Mouse (Mus musculus) forebrain, embryonic 11.5 days (tissue): ENCODE results near the gene Plcl2. TPM values are rescaled to one million over a fixed set of nuclear protein-coding genes. Genes with fewer than 3 reads are reported as not detected.
A peak's percentile ranks its signal among the peaks of the same experiment; 100 is the strongest.

Experiments
- ATAC-seq: fragments of 200-750 bp; cut with Nextera tagmentation; replicated peaks from 2 replicates; pipeline ENCODE4 v1.8.0; 2017; ENCODE audit warnings: moderate TSS enrichment; ENCODE audit not compliant: low FRiP score
- DNase-seq: peaks from one replicate; pipeline ENCODE4 v3.0.0-alpha.2; 2017; ENCODE audit warnings: low spot score
- H3K27ac ChIP-seq: fragments of 300-500 bp; sonication (generic); 2 replicates; pipeline ENCODE4 v1.5.1; 2014; ENCODE audit warnings: low read depth, low read length
- H3K27me3 ChIP-seq: fragments of 300-500 bp; sonication (generic); 2 replicates; pipeline ENCODE4 v1.6.1; 2014; ENCODE audit warnings: mild to moderate bottlenecking, low read length, mixed read lengths; ENCODE audit not compliant: control insufficient read depth, insufficient read depth
- H3K36me3 ChIP-seq: fragments of 300-500 bp; sonication (generic); 2 replicates; pipeline ENCODE4 v1.6.1; 2014; ENCODE audit warnings: mild to moderate bottlenecking, low read length, moderate library complexity, mixed read lengths; ENCODE audit not compliant: control insufficient read depth, insufficient read depth
- H3K4me1 ChIP-seq: fragments of 300-500 bp; sonication (generic); replicated peaks from 2 replicates; pipeline ENCODE4 v1.6.1; 2014; ENCODE audit warnings: low read length, mixed read lengths; ENCODE audit not compliant: control insufficient read depth, insufficient read depth
- H3K4me2 ChIP-seq: fragments of 300-500 bp; sonication (generic); 2 replicates; pipeline ENCODE4 v1.6.1; 2014; ENCODE audit warnings: low read depth, mild to moderate bottlenecking, low read length, moderate library complexity, mixed read lengths; ENCODE audit not compliant: severe bottlenecking
- H3K4me3 ChIP-seq: fragments of 300-500 bp; sonication (generic); 2 replicates; pipeline ENCODE4 v1.5.1; 2014; ENCODE audit warnings: low read depth, low read length
- H3K9ac ChIP-seq: fragments of 300-500 bp; sonication (generic); 2 replicates; pipeline ENCODE4 v1.6.1; 2014; ENCODE audit warnings: low read length
- H3K9me3 ChIP-seq: fragments of 300-500 bp; sonication (generic); 2 replicates; pipeline ENCODE4 v1.6.1; 2016; ENCODE audit warnings: low read length, mixed read lengths; ENCODE audit not compliant: control insufficient read depth
- WGBS: fragments of 180-500 bp; shearing (Covaris S2); extraction: QIAGEN DNeasy Blood & Tissue Kit; methylation state at CpG from one replicate; pipeline ENCODE4 v1.1.7; 2014; 5-methylcytosine and 5-hydroxymethylcytosine counted together
- polyA plus RNA-seq: library from polyadenylated mRNA; unstranded; fragments of >200 nt; fragmentation: Nextera tagmentation; extraction: Ambion mirVana; gene quantifications from 2 replicates; pipeline ENCODE4 v1.2.1, GENCODE M21; 2014

Gene Plcl2
- 7.6 and 7.7 TPM in 2 replicates for polyA plus RNA-seq

DNA sequence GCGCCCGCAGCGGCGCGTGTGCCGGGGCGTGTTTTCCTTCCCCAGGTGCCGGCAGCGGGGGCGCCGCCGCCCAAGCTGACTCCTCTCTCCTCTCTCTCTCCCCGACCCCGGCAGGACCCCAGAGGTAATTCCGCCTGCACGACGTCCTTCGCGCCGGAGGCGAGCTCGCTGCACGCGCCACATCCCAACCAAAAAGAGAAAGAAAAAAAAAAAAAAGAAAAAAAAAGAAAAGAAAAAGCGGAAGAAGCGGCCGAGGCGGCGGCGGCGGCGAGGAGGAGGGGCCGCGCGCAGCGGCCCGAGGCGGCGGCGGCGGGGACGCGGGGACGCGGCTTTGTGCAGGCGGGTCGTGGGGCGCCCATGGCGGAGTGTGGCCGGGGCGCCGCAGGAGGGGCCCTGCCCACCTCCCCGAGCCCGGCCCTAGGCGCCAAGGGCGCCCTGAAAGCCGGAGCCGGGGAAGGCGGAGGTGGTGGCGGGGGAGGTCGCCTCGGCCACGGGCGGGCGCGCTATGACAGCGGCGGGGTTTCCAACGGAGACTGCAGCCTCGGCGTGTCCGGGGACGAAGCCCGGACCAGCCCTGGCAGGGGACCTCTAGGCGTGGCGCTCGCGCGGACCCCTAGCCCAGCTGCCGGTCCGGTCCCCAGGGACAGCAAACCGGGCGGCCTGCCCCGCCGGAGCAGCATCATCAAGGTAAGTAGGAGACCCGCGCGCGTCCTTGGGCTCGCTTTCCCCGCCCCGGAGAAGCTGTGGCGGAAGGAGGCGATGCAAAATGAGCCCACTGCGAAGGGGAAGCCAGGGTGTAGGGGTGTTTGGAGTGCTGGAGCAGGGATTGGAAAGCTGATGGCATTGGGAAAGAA lies at the start of gene Plcl2:
TSS of gene Plcl2 (plus strand) at position 153 of the 854 bp plus-strand sequence.
- H3K36me3 ChIP-seq: no peaks in the 10 kb centered on the region
- under 1% methylated on average over 80 of the region's 95 CpGs for WGBS
- no peaks in the 10 kb centered on the region for H3K27me3 ChIP-seq
- peak within 1 kb of the TSS; percentile 82 for H3K4me3 ChIP-seq
- DNase-seq (peak; percentile 82), ATAC-seq (peak; percentile 74)
- H3K4me1 ChIP-seq: no peaks in the 10 kb centered on the region
- peak within 1 kb of the TSS; percentile 93 for H3K9ac ChIP-seq
- peak within 1 kb of the TSS; percentile 62 for H3K4me2 ChIP-seq
- peak within 1 kb of the TSS; percentile 86 for H3K27ac ChIP-seq
- no peaks in the 10 kb centered on the region for H3K9me3 ChIP-seq

DNA sequence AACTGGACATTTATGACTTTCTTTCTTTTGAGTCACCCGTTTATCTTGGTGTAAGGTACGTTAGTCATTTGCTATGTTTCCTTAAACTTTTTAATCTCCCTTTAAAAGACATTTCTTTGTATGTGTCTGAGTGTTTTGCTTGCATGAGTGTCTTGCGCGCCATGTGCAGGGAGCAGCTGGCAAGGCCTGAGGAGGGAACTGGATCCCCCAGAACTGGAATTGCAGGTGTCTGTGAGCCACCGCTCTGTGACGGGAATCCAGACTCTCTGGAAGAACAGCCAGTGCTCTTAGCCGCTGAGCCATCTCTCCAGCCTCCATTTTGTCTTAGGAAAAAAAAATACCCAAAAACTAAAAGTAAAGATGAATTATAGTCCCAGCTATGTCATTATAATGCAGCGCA lies 48.9 kb upstream of the Plcl2 start:
- H3K4me1 ChIP-seq: no peaks in the 10 kb centered on the region
- H3K27ac ChIP-seq: no peak overlapping the region
- H3K27me3 ChIP-seq: no peaks in the 10 kb centered on the region
- no peak overlapping the region for H3K4me3 ChIP-seq
- ATAC-seq (no peak), DNase-seq (no peak)
- H3K9ac ChIP-seq: no peak overlapping the region
- no peak overlapping the region for H3K4me2 ChIP-seq
- 90% methylated on average over 8 of the region's 8 CpGs for WGBS
- no peaks in the 10 kb centered on the region for H3K36me3 ChIP-seq
- no peaks in the 10 kb centered on the region for H3K9me3 ChIP-seq

DNA sequence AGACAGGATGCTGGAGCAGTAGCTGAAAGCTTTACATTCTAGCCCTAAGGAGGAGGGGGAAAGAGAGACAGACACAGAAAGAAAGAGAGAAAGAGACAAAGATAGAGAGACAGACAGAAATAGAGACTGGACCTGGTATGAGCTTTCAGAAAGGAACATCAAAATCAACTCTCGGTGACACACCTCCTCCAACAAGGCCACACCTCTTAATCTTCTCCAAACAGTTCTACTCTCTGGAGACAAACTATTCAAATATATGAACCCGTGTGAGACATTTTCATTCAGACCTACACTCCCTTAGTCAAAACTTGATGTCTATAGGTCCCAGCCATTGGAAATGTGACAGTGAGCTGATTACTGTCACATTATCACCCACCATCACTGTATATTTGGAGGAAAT lies 41.8 kb upstream of the Plcl2 start:
- no peak overlapping the region for H3K4me2 ChIP-seq
- H3K4me1 ChIP-seq: peaks cover 6% of the 10 kb centered on the region
- H3K9ac ChIP-seq: no peak overlapping the region
- H3K27me3 ChIP-seq: no peaks in the 10 kb centered on the region
- ATAC-seq: no peak
- 97% methylated on average over 2 of the region's 2 CpGs for WGBS
- H3K36me3 ChIP-seq: no peaks in the 10 kb centered on the region
- no peak for DNase-seq
- H3K9me3 ChIP-seq: no peaks in the 10 kb centered on the region
- H3K4me3 ChIP-seq: no peak overlapping the region
- no peak overlapping the region for H3K27ac ChIP-seq

DNA sequence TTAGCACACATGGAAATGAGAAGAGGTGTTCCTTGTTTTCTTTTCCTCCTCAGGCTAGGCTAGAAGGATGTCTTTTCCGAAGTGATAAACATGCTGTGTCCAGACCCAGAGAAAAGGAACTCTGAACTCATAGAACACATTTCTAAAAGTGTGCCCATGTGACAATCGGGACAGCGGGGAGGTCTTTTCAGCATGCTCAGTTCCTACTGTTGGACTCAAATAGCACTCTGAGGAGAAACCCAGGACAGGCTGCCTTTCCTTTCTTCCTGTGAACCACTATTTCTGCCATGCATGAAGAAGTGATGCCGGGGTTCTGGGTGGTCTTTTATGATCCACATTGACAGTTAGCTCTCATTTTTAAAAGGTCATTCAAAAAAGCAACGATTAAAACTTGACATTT lies 40.1 kb upstream of the Plcl2 start:
- 74% methylated on average over 5 of the region's 5 CpGs for whole genome bisulfite sequencing
- Histone ChIP-seq H3K27ac (no peak overlapping the region), H3K9me3 (no peaks in the 10 kb centered on the region), H3K4me3 (no peak overlapping the region), H3K36me3 (no peaks in the 10 kb centered on the region), H3K4me1 (peaks cover 6% of the 10 kb centered on the region), H3K27me3 (no peaks in the 10 kb centered on the region), H3K9ac (no peak overlapping the region), H3K4me2 (no peak overlapping the region)
- ATAC-seq (no peak), DNase-seq (no peak)

DNA sequence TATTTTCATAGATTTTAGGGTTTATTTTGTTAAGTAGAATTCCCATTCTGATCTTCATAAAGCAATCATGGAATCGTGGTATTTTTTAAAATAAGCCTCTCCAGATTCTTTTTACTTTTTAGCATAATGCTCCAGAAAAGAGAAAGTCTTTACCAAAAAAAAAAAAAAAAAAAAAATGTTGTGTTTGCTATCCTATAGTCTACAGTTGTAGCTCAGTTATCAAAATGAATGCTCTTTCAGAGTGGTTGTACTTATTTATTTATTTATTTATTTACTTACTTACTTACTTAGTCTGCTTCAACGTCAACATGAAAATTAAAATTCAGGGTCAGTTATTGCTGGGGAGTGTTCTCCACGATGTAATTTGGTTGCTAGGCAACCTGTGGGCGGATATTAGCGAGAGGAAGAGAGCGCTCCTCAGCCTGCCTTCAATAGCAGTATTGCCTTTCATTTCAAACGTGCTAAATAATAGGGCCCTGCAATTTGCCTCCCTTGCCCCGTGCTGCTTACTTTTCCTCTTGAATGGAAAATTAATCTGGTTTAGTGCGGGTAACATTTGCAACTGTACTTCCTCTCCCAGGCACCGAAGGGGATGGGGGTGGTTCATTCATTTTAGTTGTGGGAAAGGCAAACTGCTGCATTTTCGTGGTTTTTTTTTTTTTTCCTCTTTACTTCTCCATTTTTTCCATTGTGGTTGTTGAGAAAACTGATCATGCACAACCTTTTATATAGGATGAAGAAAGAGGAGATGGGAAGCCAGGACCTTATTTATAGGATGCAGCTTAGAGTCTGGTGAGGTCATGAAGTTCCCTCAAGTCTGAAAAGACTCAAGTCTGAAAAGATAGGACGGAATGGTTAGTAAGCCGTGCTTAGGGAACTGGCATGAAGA lies 39.4 kb upstream of the Plcl2 start:
- Histone ChIP-seq H3K4me2 (peak overlapping the region; percentile 36; the same call in 1 of the 2 replicates), H3K27me3 (no peaks in the 10 kb centered on the region), H3K36me3 (no peaks in the 10 kb centered on the region), H3K4me3 (no peak overlapping the region), H3K9ac (no peak overlapping the region), H3K27ac (peak overlapping the region; percentile 65), H3K4me1 (peaks cover 6% of the 10 kb centered on the region), H3K9me3 (no peaks in the 10 kb centered on the region)
- WGBS: 18% methylated on average over 13 of the region's 13 CpGs
- DNase-seq (peak; percentile 60), ATAC-seq (peak; percentile 87)

DNA sequence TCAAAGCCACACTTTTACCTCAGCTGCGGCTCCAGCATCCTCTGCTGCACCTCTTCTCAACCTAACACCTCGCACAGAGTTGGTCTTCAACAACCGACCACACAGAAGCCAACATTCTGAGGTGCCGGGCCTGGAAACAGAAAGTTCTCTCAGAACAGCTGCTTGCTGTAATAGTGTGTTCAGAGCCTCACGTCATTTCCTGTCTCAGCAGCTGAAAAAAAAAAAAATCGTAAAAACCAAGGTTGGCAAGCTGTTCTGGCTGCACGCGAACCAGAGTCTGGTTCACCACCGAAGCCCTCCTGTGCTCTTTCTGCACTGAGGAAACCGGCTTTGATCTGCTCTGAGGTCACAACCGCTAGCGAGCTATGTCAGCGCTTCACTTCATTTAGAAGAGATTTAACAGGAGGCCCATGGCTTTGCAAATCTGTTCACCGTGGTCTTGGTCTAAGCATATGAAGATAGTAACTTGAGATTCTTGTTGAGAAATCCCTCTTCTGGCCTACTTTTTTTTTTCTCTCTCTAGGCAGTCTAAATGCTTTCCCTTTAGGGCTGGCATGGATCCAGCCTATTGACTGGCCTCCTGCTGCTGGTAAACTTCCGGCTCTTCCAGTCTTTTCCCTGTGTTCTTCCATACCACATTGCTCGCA lies 38.6 kb upstream of the Plcl2 start:
- ATAC-seq: peak; percentile 47; the same call in 1 of the 2 replicates
- 38% methylated on average over 16 of the region's 16 CpGs for WGBS
- H3K9ac ChIP-seq: no peak overlapping the region

DNA sequence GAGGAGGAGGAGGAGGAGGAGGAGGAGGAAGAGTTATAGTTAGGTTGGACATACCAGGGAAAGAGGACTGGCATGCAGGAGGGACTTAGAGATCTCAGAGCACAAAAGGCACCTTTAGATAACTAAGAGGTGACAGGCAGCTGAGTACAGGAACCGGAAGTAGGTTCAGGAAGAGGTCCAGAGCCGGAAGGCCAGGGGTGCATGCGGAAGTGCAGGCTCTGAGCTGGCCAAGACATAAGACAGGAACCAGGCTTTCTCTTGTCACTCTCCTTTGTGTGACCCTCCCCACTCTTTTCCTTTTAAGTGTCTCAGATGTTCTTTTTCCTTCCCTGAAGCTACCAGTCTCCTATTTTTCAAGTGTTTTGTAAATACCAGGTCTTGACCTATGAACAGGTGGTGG lies 38.0 kb upstream of the Plcl2 start:
- 80% methylated on average over 3 of the region's 3 CpGs for WGBS
- Histone ChIP-seq H3K9ac (no peak overlapping the region), H3K27ac (no peak overlapping the region), H3K27me3 (no peaks in the 10 kb centered on the region), H3K4me3 (no peak overlapping the region), H3K36me3 (no peaks in the 10 kb centered on the region), H3K9me3 (no peaks in the 10 kb centered on the region), H3K4me2 (no peak overlapping the region), H3K4me1 (peaks cover 6% of the 10 kb centered on the region)
- ATAC-seq (no peak), DNase-seq (no peak)

More for the DNA sequence above, 38.6 kb upstream of the Plcl2 start:
- DNase-seq: peak; percentile 54
- Histone ChIP-seq H3K27ac (peak overlapping the region; percentile 65), H3K4me1 (peaks cover 6% of the 10 kb centered on the region), H3K9me3 (no peaks in the 10 kb centered on the region), H3K4me2 (peak overlapping the region; percentile 31; the same call in 1 of the 2 replicates), H3K27me3 (no peaks in the 10 kb centered on the region), H3K4me3 (no peak overlapping the region), H3K36me3 (no peaks in the 10 kb centered on the region)

DNA sequence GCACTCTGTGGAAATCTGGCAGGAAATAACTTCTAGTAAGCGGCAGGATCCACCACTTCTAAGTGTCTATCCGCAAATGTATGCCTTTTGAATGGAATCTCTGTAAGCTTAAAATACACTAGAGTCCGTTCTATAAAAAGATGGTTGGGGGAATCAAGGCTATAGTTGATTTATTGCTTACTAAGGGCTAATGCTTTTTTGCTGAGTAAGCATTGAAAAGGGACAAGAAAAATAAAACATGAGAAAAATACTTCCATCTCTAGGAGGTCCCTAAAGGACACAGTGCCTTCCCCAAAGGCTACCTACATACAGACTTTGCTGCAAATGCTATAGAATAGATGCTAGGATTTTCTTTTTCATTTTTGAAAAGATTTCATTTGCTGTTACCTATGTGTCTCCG lies 31.9 kb upstream of the Plcl2 start:
- ATAC-seq (no peak), DNase-seq (no peak)
- Histone ChIP-seq H3K27me3 (no peaks in the 10 kb centered on the region), H3K4me3 (no peak overlapping the region), H3K4me2 (no peak overlapping the region), H3K27ac (no peak overlapping the region), H3K9ac (no peak overlapping the region), H3K9me3 (no peaks in the 10 kb centered on the region), H3K36me3 (no peaks in the 10 kb centered on the region), H3K4me1 (no peaks in the 10 kb centered on the region)
- 91% methylated on average over 4 of the region's 4 CpGs for WGBS
